Mouse (Mus musculus) layer of hippocampus, adult 18-20 months (tissue): ENCODE data around the gene Alox5. TPM values are rescaled to one million over a fixed set of nuclear protein-coding genes. Genes with fewer than 3 reads are reported as not detected.

ENCODE experiments used
- DNase-seq, 2 experiments: peaks; one replicate each; pipeline ENCODE4 v3.0.0; 2022; ENCODE audit warnings: low spot score in 2 of 2
- total RNA-seq, 2 experiments: library from RNA; stranded (reverse); gene quantifications; 2 replicates each; pipeline ENCODE4 v1.2.3; 2021

Alox5 gene
- total RNA-seq, 2 experiments from 2014 or later: 1.1 to 1.5 TPM

GRCm38 (mm10) chr6:116417518-116418315 lies 43.3 kb downstream of the Alox5 start:
- DNase-seq: no peak

- no peak for DNase-seq
Observed at GRCm38 (mm10) chr6:116416000-116416552, 44.9 kb downstream of the Alox5 start.

- DNase-seq: no peak
Observed at GRCm38 (mm10) chr6:116415126-116415676, 45.8 kb downstream of the Alox5 start.

GRCm38 (mm10) chr6:116412546-116413325 lies 48.2 kb downstream of the Alox5 start:
- no peak for DNase-seq

GRCm38 (mm10) chr6:116411716-116412115 lies 49.3 kb downstream of the Alox5 start:
- no peak for DNase-seq

GRCm38 (mm10) chr6:116410436-116410835 lies 50.5 kb downstream of the Alox5 start:
- no peak for DNase-seq

- no peak for DNase-seq
Observed at GRCm38 (mm10) chr6:116407956-116408657, 52.9 kb downstream of the Alox5 start.

GRCm38 (mm10) chr6:116407216-116407615 lies 53.8 kb downstream of the Alox5 start:
- DNase-seq: no peak

GRCm38 (mm10) chr6:116406680-116407079 lies 54.3 kb downstream of the Alox5 start:
- no peak for DNase-seq

GRCm38 (mm10) chr6:116406152-116406551 lies 54.8 kb downstream of the Alox5 start:
- DNase-seq: no peak

- no peak for DNase-seq
Observed at GRCm38 (mm10) chr6:116405715-116406114, 55.3 kb downstream of the Alox5 start.

GRCm38 (mm10) chr6:116405243-116405642 lies 55.7 kb downstream of the Alox5 start:
- no peak for DNase-seq

- no peak for DNase-seq
Observed at GRCm38 (mm10) chr6:116402426-116402825, 58.6 kb downstream of the Alox5 start.

GRCm38 (mm10) chr6:116401746-116402423 lies 59.1 kb downstream of the Alox5 start:
- no peak for DNase-seq

GRCm38 (mm10) chr6:116398136-116398535 lies 62.8 kb downstream of the Alox5 start:
- DNase-seq: no peak

GRCm38 (mm10) chr6:116397621-116398020 lies 63.4 kb downstream of the Alox5 start:
- no peak for DNase-seq

- no peak for DNase-seq
Observed at GRCm38 (mm10) chr6:116394916-116395648, 65.9 kb downstream of the Alox5 start.

- no peak for DNase-seq
Observed at GRCm38 (mm10) chr6:116389481-116389880, 71.5 kb downstream of the Alox5 start.

GRCm38 (mm10) chr6:116388068-116388467 lies 72.9 kb downstream of the Alox5 start:
- no peak for DNase-seq

GRCm38 (mm10) chr6:116386506-116386905 lies 74.5 kb downstream of the Alox5 start:
- no peak for DNase-seq
